ENCODE assay signal across 26 mouse cellular contexts in genomic region chr9:48188854-48189253, GRCm38 (mm10). TPM values are rescaled to one million over a fixed set of nuclear protein-coding genes. Genes with fewer than 3 reads are reported as not detected.
DNase-seq lines count a peak whose midpoint lies in the region; ATAC-seq and TF ChIP-seq lines count a peak whose summit lies in the region.
"Had no signal": no experiment of that assay in that cellular context is flagged by ENCODE, and none has a peak within 500 bp of the region (broad histone marks: within the 10 kb centered on the region; RNA-seq: fewer than 3 reads in every experiment).

No protein-coding gene starts in this region.

- no peak overlapping the region for H3K27ac ChIP-seq in hindbrain, embryonic 15.5 days (replicated peaks)
- no peak overlapping the region for H3K27ac ChIP-seq in hindbrain, embryonic 13.5 days
- H3K27ac ChIP-seq in neural tube, embryonic 13.5 days (replicated peaks): no peak overlapping the region
- no peak overlapping the region for H3K27ac ChIP-seq in stomach, postnatal 0 days (replicated peaks)
- H3K27ac ChIP-seq: forebrain, embryonic 12.5 days; forebrain, embryonic 15.5 days; heart, embryonic 15.5 days; hindbrain, embryonic 10.5 days; hindbrain, embryonic 14.5 days had no signal

- ATAC-seq in hindbrain, embryonic 15.5 days (ENCODE audit: low FRiP score, low read depth): peak; percentile 42; the same call in 1 of the 2 replicates
- no peak for ATAC-seq in hindbrain, embryonic 13.5 days (ENCODE audit: low FRiP score)
- 0 out of 2 replicates have a peak, but pooled peaks have one; percentile 32 for ATAC-seq in neural tube, embryonic 13.5 days (ENCODE audit: low read depth)
- ATAC-seq in stomach, postnatal 0 days (ENCODE audit: low FRiP score, low TSS enrichment): 0 out of 2 replicates have a peak, but pooled peaks have one; percentile 10
- ATAC-seq: forebrain, embryonic 15.5 days; Patski had no signal

- no peaks in the 10 kb centered on the region for H3K27me3 ChIP-seq in hindbrain, embryonic 15.5 days
- H3K27me3 ChIP-seq in hindbrain, embryonic 13.5 days: no peaks in the 10 kb centered on the region
- H3K27me3 ChIP-seq in neural tube, embryonic 13.5 days: no peaks in the 10 kb centered on the region
- no peaks in the 10 kb centered on the region for H3K27me3 ChIP-seq in stomach, postnatal 0 days (ENCODE audit: control insufficient read depth, insufficient read depth, low read length)
- H3K27me3 ChIP-seq: CH12.LX; forebrain, embryonic 15.5 days; heart, embryonic 15.5 days; Patski had no signal

- WGBS in hindbrain, embryonic 15.5 days: 92% methylated on average over 6 of the region's 6 CpGs
- WGBS in hindbrain, embryonic 13.5 days: 91% methylated on average over 6 of the region's 6 CpGs
- WGBS in neural tube, embryonic 13.5 days: 81% methylated on average over 6 of the region's 6 CpGs
- 78% methylated on average over 6 of the region's 6 CpGs for WGBS in stomach, postnatal 0 days

- H3K4me3 ChIP-seq in hindbrain, embryonic 15.5 days: no peak overlapping the region
- no peak overlapping the region for H3K4me3 ChIP-seq in hindbrain, embryonic 13.5 days
- H3K4me3 ChIP-seq in neural tube, embryonic 13.5 days: no peak overlapping the region
- no peak overlapping the region for H3K4me3 ChIP-seq in stomach, postnatal 0 days (ENCODE audit: low read depth, low read length)
- H3K4me3 ChIP-seq: erythroblast, embryonic 14.5 days; forebrain, embryonic 12.5 days; forebrain, embryonic 15.5 days; heart, embryonic 12.5 days; heart, embryonic 15.5 days; hindbrain, embryonic 10.5 days had no signal

- no peak overlapping the region for H3K4me2 ChIP-seq in hindbrain, embryonic 15.5 days
- H3K4me2 ChIP-seq in hindbrain, embryonic 13.5 days: no peak overlapping the region
- H3K4me2 ChIP-seq in neural tube, embryonic 13.5 days: no peak overlapping the region
- H3K4me2 ChIP-seq in stomach, postnatal 0 days (replicated peaks; ENCODE audit: low read depth): no peak overlapping the region
- H3K4me2 ChIP-seq: forebrain, embryonic 12.5 days; forebrain, embryonic 15.5 days; heart, embryonic 12.5 days; heart, embryonic 15.5 days; hindbrain, embryonic 14.5 days had no signal

- peaks cover 13% of the 10 kb centered on the region for H3K4me1 ChIP-seq in hindbrain, embryonic 15.5 days (replicated peaks)
- H3K4me1 ChIP-seq in hindbrain, embryonic 13.5 days (replicated peaks): peaks cover 15% of the 10 kb centered on the region
- peaks cover 16% of the 10 kb centered on the region for H3K4me1 ChIP-seq in neural tube, embryonic 13.5 days (replicated peaks)
- no peaks in the 10 kb centered on the region for H3K4me1 ChIP-seq in stomach, postnatal 0 days (replicated peaks; ENCODE audit: control insufficient read depth, insufficient read depth)
- H3K4me1 ChIP-seq: heart, embryonic 12.5 days; heart, embryonic 15.5 days had no signal

- no peak for DNase-seq in neural tube, embryonic 10.5 days (ENCODE audit: extremely low spot score, low spot score)
- no peak for DNase-seq in stomach, postnatal 0 days (ENCODE audit: low spot score)
- DNase-seq in ovary, postnatal 14 days (ENCODE audit: low spot score): no peak
- DNase-seq: adrenal gland, adult 2 months; adrenal gland, postnatal 14 days; cerebellum, adult 11 months; cerebellum, adult 2 months; cerebellum, adult 9-11 months; cerebellum, postnatal 25 days; gastrocnemius, postnatal 25 days; heart, adult 18-20 months; heart, postnatal 10 days; heart, postnatal 36 days had no signal

- no peaks in the 10 kb centered on the region for H3K9me3 ChIP-seq in hindbrain, embryonic 15.5 days
- H3K9me3 ChIP-seq in hindbrain, embryonic 13.5 days: no peaks in the 10 kb centered on the region
- no peaks in the 10 kb centered on the region for H3K9me3 ChIP-seq in neural tube, embryonic 13.5 days
- no peaks in the 10 kb centered on the region for H3K9me3 ChIP-seq in stomach, postnatal 0 days (ENCODE audit: control insufficient read depth, low read length)
- H3K9me3 ChIP-seq: forebrain, embryonic 12.5 days; forebrain, embryonic 15.5 days; G1E; heart, embryonic 12.5 days; heart, embryonic 15.5 days; hindbrain, embryonic 10.5 days had no signal

- no peak for TF ChIP-seq CTCF in stomach, postnatal 0 days (IDR thresholded peaks at IDR 0.05; ENCODE audit: low read depth)

- no peak overlapping the region for H3K9ac ChIP-seq in hindbrain, embryonic 15.5 days
- no peak overlapping the region for H3K9ac ChIP-seq in hindbrain, embryonic 13.5 days
- H3K9ac ChIP-seq in neural tube, embryonic 13.5 days: no peak overlapping the region
- no peak overlapping the region for H3K9ac ChIP-seq in stomach, postnatal 0 days (ENCODE audit: low read length)
- H3K9ac ChIP-seq: forebrain, embryonic 12.5 days; forebrain, embryonic 15.5 days; heart, embryonic 12.5 days; heart, embryonic 15.5 days; hindbrain, embryonic 14.5 days had no signal

- no peaks in the 10 kb centered on the region for H3K36me3 ChIP-seq in hindbrain, embryonic 15.5 days
- no peaks in the 10 kb centered on the region for H3K36me3 ChIP-seq in hindbrain, embryonic 13.5 days
- no peaks in the 10 kb centered on the region for H3K36me3 ChIP-seq in neural tube, embryonic 13.5 days
- no peaks in the 10 kb centered on the region for H3K36me3 ChIP-seq in stomach, postnatal 0 days (ENCODE audit: control insufficient read depth, insufficient read depth, low read length)
- H3K36me3 ChIP-seq: forebrain, embryonic 12.5 days; forebrain, embryonic 15.5 days; G1E; heart, embryonic 12.5 days; heart, embryonic 15.5 days; hindbrain, embryonic 10.5 days had no signal

- no peak for TF ChIP-seq EP300 in stomach, postnatal 0 days (optimal IDR thresholded peaks at IDR 0.05)

RNA-seq across cellular contexts. Expression of gene Nxpe4, which starts 27.0 kb away (rescaled TPM):
- polyA plus RNA-seq in hindbrain, embryonic 15.5 days (2015; fragmentation: Nextera tagmentation; extraction: Ambion mirVana): 8.4 and 8.7 TPM in 2 replicates
- 7.3 and 7.7 TPM in 2 replicates for polyA plus RNA-seq in hindbrain, embryonic 13.5 days (2015; fragmentation: Nextera tagmentation; extraction: Ambion mirVana)
- 6.5 and 7.2 TPM in 2 replicates for polyA plus RNA-seq in neural tube, embryonic 13.5 days (2015; fragmentation: Nextera tagmentation; extraction: Ambion mirVana)
- 3.5 and 3.6 TPM in 2 replicates for polyA plus RNA-seq in stomach, postnatal 0 days (2015; fragmentation: Nextera tagmentation; extraction: Ambion mirVana)
